Mouse (Mus musculus) neural tube, embryonic 11.5 days (tissue): ENCODE measurements around the gene Tmem38a. TPM values are rescaled to one million over a fixed set of nuclear protein-coding genes. Genes with fewer than 3 reads are reported as not detected.

Source experiments
- ATAC-seq: fragments of 200-750 bp; cut with Nextera tagmentation; 2 replicates; pipeline ENCODE4 v1.8.0; 2017; ENCODE audit warnings: moderate number of reproducible peaks, mild to moderate bottlenecking, moderate TSS enrichment, moderate library complexity; ENCODE audit not compliant: insufficient read depth, low FRiP score, low TSS enrichment
- DNase-seq: peaks from one replicate; pipeline ENCODE4 v3.0.0-alpha.2; 2015; ENCODE audit warnings: low spot score
- H3K27ac ChIP-seq: fragments of 300-500 bp; sonication (generic); 2 replicates; pipeline ENCODE4 v1.5.1; 2014; ENCODE audit warnings: low read depth, mild to moderate bottlenecking, low read length
- H3K27me3 ChIP-seq: fragments of 300-500 bp; sonication (generic); 2 replicates; pipeline ENCODE4 v1.6.1; 2014; ENCODE audit warnings: mild to moderate bottlenecking, low read length, mixed read lengths; ENCODE audit not compliant: control insufficient read depth, insufficient read depth
- H3K36me3 ChIP-seq: fragments of 300-500 bp; sonication (generic); 2 replicates; pipeline ENCODE4 v1.6.1; 2014; ENCODE audit warnings: mild to moderate bottlenecking, low read length, moderate library complexity, mixed read lengths; ENCODE audit not compliant: control insufficient read depth, insufficient read depth
- H3K4me1 ChIP-seq: fragments of 300-500 bp; sonication (generic); 2 replicates; pipeline ENCODE4 v1.6.1; 2014; ENCODE audit warnings: low read length, mixed read lengths; ENCODE audit not compliant: control insufficient read depth, insufficient read depth
- H3K4me2 ChIP-seq: fragments of 300-500 bp; sonication (generic); 2 replicates; pipeline ENCODE4 v1.6.1; 2014; ENCODE audit warnings: low read depth, mild to moderate bottlenecking, moderate library complexity
- H3K4me3 ChIP-seq: fragments of 300-500 bp; sonication (generic); 2 replicates; pipeline ENCODE4 v1.5.1; 2014; ENCODE audit warnings: low read depth, low read length
- H3K9ac ChIP-seq: fragments of 300-500 bp; sonication (generic); 2 replicates; pipeline ENCODE4 v1.6.1; 2014; ENCODE audit warnings: mild to moderate bottlenecking, low read length
- H3K9me3 ChIP-seq: fragments of 300-500 bp; sonication (generic); 2 replicates; pipeline ENCODE4 v1.6.1; 2016; ENCODE audit warnings: low read length; ENCODE audit not compliant: control insufficient read depth
- WGBS: fragments of 180-500 bp; shearing (Covaris S2); extraction: QIAGEN DNeasy Blood & Tissue Kit; methylation state at CpG from one replicate; pipeline ENCODE4 v1.1.7; 2014; 5-methylcytosine and 5-hydroxymethylcytosine counted together
- polyA plus RNA-seq: library from polyadenylated mRNA; unstranded; fragments of >200 nt; fragmentation: Nextera tagmentation; extraction: Ambion mirVana; gene quantifications from 2 replicates; pipeline ENCODE4 v1.2.1, GENCODE M21; 2014

The Tmem38a gene
- polyA plus RNA-seq: 17.3 and 17.5 TPM in 2 replicates

DNA sequence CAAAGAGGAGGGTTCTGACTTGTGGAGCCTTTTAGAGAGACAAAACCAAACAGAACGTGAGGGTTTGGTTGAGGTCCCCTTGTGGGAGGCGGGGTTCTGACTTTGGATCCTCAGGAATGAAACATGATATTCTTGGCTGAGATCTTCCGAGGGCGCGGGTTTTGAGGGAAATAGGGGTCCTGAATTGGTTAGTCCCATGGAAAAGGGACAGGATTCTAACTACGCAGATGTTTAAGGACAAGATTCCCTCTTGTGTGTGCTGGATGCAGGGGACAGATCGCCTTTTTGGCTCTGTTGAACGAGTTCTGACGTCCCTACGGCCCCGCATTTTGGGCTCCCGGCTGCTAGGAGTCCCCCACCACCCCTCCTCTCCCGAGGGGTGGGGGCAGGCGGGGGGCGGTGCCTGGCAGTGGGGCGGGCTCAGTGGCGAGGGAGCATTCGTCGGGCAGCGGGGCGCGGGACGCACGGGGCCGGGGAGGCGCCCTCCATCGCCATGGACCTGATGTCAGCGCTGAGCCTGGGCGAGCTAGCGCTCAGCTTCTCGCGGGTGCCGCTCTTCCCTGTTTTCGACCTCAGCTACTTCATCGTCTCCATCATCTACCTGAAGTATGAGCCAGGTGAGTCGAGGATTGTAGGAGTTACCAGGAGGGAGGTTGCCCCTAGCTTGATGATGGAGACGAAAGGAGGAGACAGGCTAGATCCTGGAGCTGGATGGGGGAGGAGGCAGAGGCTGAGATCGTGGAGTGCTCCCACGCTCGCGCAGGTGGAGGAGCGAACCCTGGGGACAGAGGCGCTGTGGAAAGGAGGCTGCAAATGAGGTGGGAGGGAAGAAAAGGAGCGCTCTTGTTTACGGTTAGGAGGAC is at the start of gene Tmem38a:
Gene Tmem38a, plus strand, starts transcription at position 445 of the 863 bp plus-strand sequence.
- H3K4me1 ChIP-seq: peaks cover 3% of the 10 kb centered on the region; the same call in 1 of the 2 replicates
- DNase-seq (peak; percentile 79), ATAC-seq (peak; percentile 24)
- peaks cover 5% of the 10 kb centered on the region for H3K36me3 ChIP-seq
- H3K4me2 ChIP-seq: peak within 1 kb of the TSS; percentile 98
- no peaks in the 10 kb centered on the region for H3K27me3 ChIP-seq
- H3K9ac ChIP-seq: peak within 1 kb of the TSS; percentile 71
- peak within 1 kb of the TSS; percentile 68 for H3K4me3 ChIP-seq
- H3K27ac ChIP-seq: peak within 1 kb of the TSS; percentile 82
- no peaks in the 10 kb centered on the region for H3K9me3 ChIP-seq
- under 1% methylated on average over 34 of the region's 45 CpGs for WGBS

DNA sequence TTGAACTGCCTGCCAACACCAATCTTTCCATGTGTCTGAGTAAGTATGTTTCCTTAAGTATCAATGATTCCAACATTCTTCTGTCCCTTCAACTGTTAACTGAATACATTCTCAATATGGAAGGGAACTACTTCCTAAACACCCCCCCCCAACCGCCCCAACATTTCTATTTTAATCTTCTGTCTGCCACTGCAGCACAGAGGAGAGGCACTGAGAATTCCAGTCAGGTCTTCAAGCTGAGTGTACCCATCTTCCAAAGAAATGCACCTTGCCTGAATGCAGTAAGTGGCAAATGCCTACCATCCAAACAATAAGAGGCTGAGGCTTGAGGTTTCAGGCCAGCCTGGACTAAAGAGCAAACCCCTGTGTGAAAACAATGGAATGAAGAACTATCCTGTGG is 39.8 kb upstream of the Tmem38a start:
- no peak overlapping the region for H3K4me2 ChIP-seq
- WGBS: 94% methylated on average over 1 of the region's 1 CpGs
- H3K4me1 ChIP-seq: no peaks in the 10 kb centered on the region
- DNase-seq: no peak
- H3K27me3 ChIP-seq: no peaks in the 10 kb centered on the region
- no peak overlapping the region for H3K9ac ChIP-seq
- no peak overlapping the region for H3K4me3 ChIP-seq
- no peak overlapping the region for H3K27ac ChIP-seq
- no peaks in the 10 kb centered on the region for H3K36me3 ChIP-seq
- no peak for ATAC-seq
- H3K9me3 ChIP-seq: no peaks in the 10 kb centered on the region

DNA sequence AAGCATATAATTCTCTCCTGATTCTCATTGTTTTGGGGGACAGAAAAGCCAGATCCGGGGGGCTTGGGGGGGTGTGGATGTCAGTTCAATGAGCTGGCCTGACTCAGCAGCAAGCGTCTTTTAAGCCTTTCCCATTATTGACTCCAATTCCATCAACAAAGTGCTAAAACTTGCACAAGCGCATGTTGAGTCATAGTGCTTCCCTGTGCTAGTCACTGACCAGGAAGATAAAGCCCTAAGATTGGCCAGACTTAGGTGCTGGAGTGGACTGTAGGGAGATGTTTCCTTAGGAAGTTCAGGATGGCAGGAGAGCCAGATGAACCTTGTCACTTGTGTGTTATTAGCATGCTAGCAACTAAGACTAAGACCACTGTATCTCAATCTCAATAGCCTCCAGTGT is 37.0 kb upstream of the Tmem38a start:
- Histone ChIP-seq H3K9me3 (no peaks in the 10 kb centered on the region), H3K36me3 (no peaks in the 10 kb centered on the region), H3K27me3 (no peaks in the 10 kb centered on the region), H3K27ac (no peak overlapping the region), H3K9ac (no peak overlapping the region), H3K4me2 (no peak overlapping the region), H3K4me3 (no peak overlapping the region), H3K4me1 (no peaks in the 10 kb centered on the region)
- WGBS: 90% methylated on average over 3 of the region's 3 CpGs
- DNase-seq (no peak), ATAC-seq (no peak)

DNA sequence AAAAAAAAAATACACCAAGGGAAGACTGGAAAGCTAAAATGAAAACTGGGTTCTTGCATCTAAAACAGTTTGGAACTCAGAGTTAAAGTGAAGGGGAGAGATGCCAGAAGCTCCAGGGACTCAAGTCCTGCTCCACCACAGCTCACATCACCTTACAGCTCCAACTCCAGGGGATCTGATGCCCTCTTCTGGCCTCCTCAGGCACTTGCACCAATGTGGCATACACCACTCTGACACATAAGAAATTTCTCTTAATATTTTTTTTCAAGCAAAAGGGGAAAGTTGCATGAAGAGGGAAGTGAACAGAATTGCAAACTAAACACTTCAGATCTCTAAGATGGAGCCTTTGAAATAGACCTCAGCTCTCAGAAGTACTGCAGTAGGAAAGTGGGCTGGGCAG is 32.6 kb upstream of the Tmem38a start:
- Histone ChIP-seq H3K9ac (no peak overlapping the region), H3K27me3 (no peaks in the 10 kb centered on the region), H3K4me1 (no peaks in the 10 kb centered on the region), H3K27ac (no peak overlapping the region), H3K36me3 (no peaks in the 10 kb centered on the region), H3K9me3 (no peaks in the 10 kb centered on the region), H3K4me2 (no peak overlapping the region), H3K4me3 (no peak overlapping the region)
- DNase-seq (no peak), ATAC-seq (no peak)

DNA sequence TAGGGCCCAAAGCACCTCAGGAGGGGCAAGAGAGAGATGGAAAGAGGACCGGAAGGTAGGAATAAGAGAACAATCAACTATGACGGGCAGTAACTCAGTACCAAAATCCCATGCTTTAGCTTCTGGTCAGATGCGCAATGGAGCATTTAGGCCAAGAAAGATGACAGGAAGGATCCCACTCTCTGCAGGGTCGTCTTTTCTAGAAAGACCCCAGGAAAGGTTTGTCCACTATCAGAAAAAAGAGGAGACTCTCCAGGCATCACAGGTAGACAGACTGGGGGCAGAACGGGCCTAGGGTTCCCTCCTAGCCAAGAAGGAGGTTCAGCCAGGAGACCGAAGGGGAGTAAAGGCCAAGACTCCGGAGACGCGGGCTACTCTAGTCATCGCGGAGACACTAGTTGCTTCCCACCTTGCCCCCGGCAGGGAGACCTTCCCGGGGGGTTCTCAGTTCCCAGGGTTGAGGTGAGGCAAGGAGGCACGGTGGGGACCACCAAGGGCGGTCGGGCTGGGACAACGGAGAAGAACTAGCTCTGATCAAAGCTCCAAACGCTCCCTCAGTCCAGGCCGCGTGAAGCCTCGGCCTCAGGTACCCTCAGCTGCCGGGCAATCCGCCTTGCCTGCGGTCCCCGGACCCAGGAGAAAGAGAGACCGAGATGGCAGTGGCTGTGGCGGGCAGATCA is 24.6 kb upstream of the Tmem38a start:
- no peaks in the 10 kb centered on the region for H3K27me3 ChIP-seq
- peak overlapping the region; percentile 98 for H3K4me3 ChIP-seq
- H3K36me3 ChIP-seq: no peaks in the 10 kb centered on the region
- ATAC-seq: no peak
- WGBS: 3% methylated on average over 27 of the region's 27 CpGs
- peak overlapping the region; percentile 95 for H3K9ac ChIP-seq
- peaks cover 11% of the 10 kb centered on the region; the same call in 1 of the 2 replicates for H3K4me1 ChIP-seq
- no peaks in the 10 kb centered on the region for H3K9me3 ChIP-seq
- DNase-seq: peak; percentile 25
- H3K4me2 ChIP-seq: peak overlapping the region; percentile 97
- peak overlapping the region; percentile 76; the same call in 1 of the 2 replicates for H3K27ac ChIP-seq

DNA sequence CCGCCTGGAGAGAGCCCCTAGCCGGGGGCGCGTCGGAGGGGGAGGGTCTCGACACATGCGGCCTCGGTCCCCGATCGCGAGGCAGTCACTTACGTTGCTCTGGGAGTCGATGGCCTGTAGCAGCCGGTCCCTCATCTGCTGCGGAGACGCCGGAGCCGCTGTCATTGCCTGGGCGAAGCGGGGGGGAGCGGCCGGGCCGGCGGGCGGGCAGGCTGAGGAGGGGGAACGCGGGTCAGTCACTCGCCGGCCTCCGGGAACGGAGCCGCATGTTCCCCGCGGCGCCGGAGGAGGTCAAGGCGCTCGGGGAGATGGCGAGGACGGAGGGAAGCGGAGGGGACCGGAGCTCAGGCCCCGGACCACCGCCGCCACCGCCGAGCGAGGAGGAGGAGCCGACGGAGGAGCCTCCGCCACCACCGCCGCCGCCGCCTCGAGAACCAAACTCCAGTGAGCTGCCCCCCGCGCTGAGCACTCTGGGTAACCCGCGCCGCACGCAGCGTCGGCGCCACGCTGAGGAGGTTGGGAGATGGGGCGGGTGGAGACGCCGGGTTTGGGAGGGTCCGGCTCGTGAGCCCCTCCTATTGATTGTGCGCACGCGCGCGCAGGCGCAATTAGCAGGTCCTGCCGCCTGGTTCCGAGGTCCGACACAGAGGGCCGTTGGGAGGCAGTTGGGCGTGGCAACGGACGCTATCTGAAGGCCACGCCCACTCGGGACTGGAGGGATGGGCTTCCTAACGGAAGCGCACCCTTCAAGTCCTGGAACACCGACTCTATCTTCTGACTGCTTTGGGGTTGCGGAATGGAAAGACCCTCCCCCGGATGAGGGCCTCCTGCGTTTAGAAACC is 23.8 kb upstream of the Tmem38a start, which contains the start of gene Med26:
Gene Med26, minus strand, starts transcription at position 469 of the 842 bp plus-strand sequence.
- Histone ChIP-seq H3K27me3 (no peaks in the 10 kb centered on the region), H3K4me3 (peak within 1 kb of the TSS; percentile 98), H3K4me1 (peaks cover 11% of the 10 kb centered on the region; the same call in 1 of the 2 replicates), H3K9ac (peak within 1 kb of the TSS; percentile 95), H3K27ac (peak within 1 kb of the TSS; percentile 80), H3K36me3 (no peaks in the 10 kb centered on the region), H3K9me3 (no peaks in the 10 kb centered on the region), H3K4me2 (peak within 1 kb of the TSS; percentile 97)
- whole genome bisulfite sequencing: 0% methylated on average over 71 of the region's 92 CpGs
- DNase-seq (peak; percentile 99), ATAC-seq (peak; percentile 94)

DNA sequence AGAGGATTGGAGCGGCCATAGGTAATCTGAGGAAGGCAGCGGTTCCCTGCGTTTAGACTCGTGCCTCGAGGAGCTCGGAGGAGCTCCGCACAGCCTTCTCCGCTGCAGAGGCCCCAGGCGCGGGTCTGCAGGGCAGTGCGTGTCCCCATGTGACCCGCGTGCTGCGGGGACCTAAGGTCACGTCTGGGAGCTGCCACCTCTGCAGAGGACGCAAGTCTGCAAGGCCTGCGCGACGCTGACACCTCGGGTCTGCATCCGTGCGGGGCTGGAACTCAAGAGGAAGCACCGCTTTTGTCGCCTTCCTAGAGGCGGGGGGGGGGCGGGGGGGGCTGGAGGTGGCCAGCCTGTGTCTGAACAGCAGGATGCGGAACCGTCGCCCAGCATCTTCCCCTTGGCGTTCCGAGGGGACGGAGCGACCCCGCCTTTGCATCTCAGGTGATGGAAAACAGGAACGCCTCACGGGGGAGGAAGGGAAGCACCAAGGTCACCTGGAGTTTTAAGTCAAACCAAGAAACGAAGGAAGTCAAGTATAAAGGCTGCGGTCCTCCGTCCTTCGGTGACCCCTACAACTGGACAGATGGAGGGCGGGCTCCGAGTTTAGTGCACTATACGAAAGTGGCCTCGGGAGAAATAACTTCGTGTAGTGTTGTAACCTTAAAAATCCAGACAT is 23.1 kb upstream of the Tmem38a start:
- peak overlapping the region; percentile 98 for H3K4me3 ChIP-seq
- no peaks in the 10 kb centered on the region for H3K36me3 ChIP-seq
- DNase-seq (no peak), ATAC-seq (peak; percentile 74)
- no peaks in the 10 kb centered on the region for H3K9me3 ChIP-seq
- peaks cover 11% of the 10 kb centered on the region; the same call in 1 of the 2 replicates for H3K4me1 ChIP-seq
- peak overlapping the region; percentile 80 for H3K27ac ChIP-seq
- H3K9ac ChIP-seq: peak overlapping the region; percentile 77
- H3K4me2 ChIP-seq: peak overlapping the region; percentile 97
- under 1% methylated on average over 43 of the region's 45 CpGs for WGBS
- no peaks in the 10 kb centered on the region for H3K27me3 ChIP-seq
